Mouse (Mus musculus) limb, embryonic 13.5 days (tissue): ENCODE results near the gene Gng4. TPM values are rescaled to one million over a fixed set of nuclear protein-coding genes. Genes with fewer than 3 reads are reported as not detected.
"Not testable (repeated sequence)": the region's sequence is repeated elsewhere in the genome, so short reads cannot be mapped to it uniquely, and the experiment has no call there.

ENCODE experiments used
- ATAC-seq: fragments of 200-750 bp; cut with Nextera tagmentation; 2 replicates; pipeline ENCODE4 v1.8.0; 2017; ENCODE audit warnings: low read depth, moderate number of reproducible peaks, moderate TSS enrichment; ENCODE audit not compliant: low FRiP score
- H3K27ac ChIP-seq: fragments of 300-500 bp; sonication (generic); 2 replicates; pipeline ENCODE4 v1.5.1; 2015; ENCODE audit warnings: inconsistent platforms, mild to moderate bottlenecking, moderate library complexity
- H3K27me3 ChIP-seq: fragments of 300-500 bp; sonication (generic); 2 replicates; pipeline ENCODE4 v1.6.1; 2015; ENCODE audit warnings: mild to moderate bottlenecking, inconsistent platforms
- H3K36me3 ChIP-seq: fragments of 300-500 bp; sonication (generic); 2 replicates; pipeline ENCODE4 v1.6.1; 2015; ENCODE audit warnings: inconsistent platforms, mild to moderate bottlenecking, moderate library complexity
- H3K4me1 ChIP-seq: fragments of 300-500 bp; sonication (generic); 2 replicates; pipeline ENCODE4 v1.6.1; 2015; ENCODE audit warnings: inconsistent platforms
- H3K4me2 ChIP-seq: fragments of 300-500 bp; sonication (generic); replicated peaks from 2 replicates; pipeline ENCODE4 v1.6.1; 2015; ENCODE audit warnings: inconsistent platforms, mild to moderate bottlenecking, moderate library complexity
- H3K4me3 ChIP-seq: fragments of 300-500 bp; sonication (generic); 2 replicates; pipeline ENCODE4 v1.5.1; 2015; ENCODE audit warnings: moderate library complexity, mild to moderate bottlenecking, inconsistent platforms
- H3K9ac ChIP-seq: fragments of 300-500 bp; sonication (generic); 2 replicates; pipeline ENCODE4 v1.6.1; 2015; ENCODE audit warnings: mild to moderate bottlenecking, inconsistent platforms
- H3K9me3 ChIP-seq: fragments of 300-500 bp; sonication (generic); 2 replicates; pipeline ENCODE4 v1.6.1; 2016; ENCODE audit warnings: inconsistent platforms
- WGBS: fragments of 180-500 bp; shearing (Covaris S2); methylation state at CpG from one replicate; pipeline ENCODE4 v1.1.7; 2015; 5-methylcytosine and 5-hydroxymethylcytosine counted together
- polyA plus RNA-seq: library from polyadenylated mRNA; unstranded; fragments of >200 nt; fragmentation: Nextera tagmentation; extraction: Ambion mirVana; gene quantifications from 2 replicates; pipeline ENCODE4 v1.2.1, GENCODE M21; 2015

Gng4 gene
- polyA plus RNA-seq, 1 experiment from 2014 or later: 4.5 TPM

- Histone ChIP-seq H3K4me2 (peak overlapping the region; percentile 96), H3K9ac (peak overlapping the region; percentile 62; the same call in 1 of the 2 replicates), H3K27ac (no peak overlapping the region), H3K4me1 (peaks cover 33% of the 10 kb centered on the region), H3K4me3 (peak overlapping the region; percentile 63), H3K9me3 (no peaks in the 10 kb centered on the region), H3K36me3 (no peaks in the 10 kb centered on the region), H3K27me3 (peaks cover 64% of the 10 kb centered on the region)
- under 1% methylated on average over 30 of the region's 30 CpGs for WGBS
- ATAC-seq: peak; percentile 38; the same call in 1 of the 2 replicates
Measured at GRCm38 (mm10) chr13:13784981-13785783, 1.3 kb downstream of the Gng4 start.

- H3K4me3 ChIP-seq: no peak overlapping the region
- WGBS: 80% methylated on average over 6 of the region's 6 CpGs
- no peak overlapping the region for H3K4me2 ChIP-seq
- H3K27ac ChIP-seq: no peak overlapping the region
- H3K4me1 ChIP-seq: peaks cover 29% of the 10 kb centered on the region
- no peaks in the 10 kb centered on the region for H3K36me3 ChIP-seq
- ATAC-seq: no peak
- no peak overlapping the region for H3K9ac ChIP-seq
- no peaks in the 10 kb centered on the region for H3K9me3 ChIP-seq
- H3K27me3 ChIP-seq: peaks cover 60% of the 10 kb centered on the region
Measured at GRCm38 (mm10) chr13:13786971-13787370, 3.1 kb downstream of the Gng4 start.

GRCm38 (mm10) chr13:13788070-13788469, 4.2 kb downstream of the Gng4 start:
- no peak overlapping the region for H3K4me3 ChIP-seq
- no peak overlapping the region for H3K27ac ChIP-seq
- H3K36me3 ChIP-seq: no peaks in the 10 kb centered on the region
- ATAC-seq: no peak
- peaks cover 29% of the 10 kb centered on the region for H3K4me1 ChIP-seq
- peaks cover 52% of the 10 kb centered on the region for H3K27me3 ChIP-seq
- no peaks in the 10 kb centered on the region for H3K9me3 ChIP-seq
- 87% methylated on average over 4 of the region's 4 CpGs for WGBS
- H3K4me2 ChIP-seq: no peak overlapping the region
- no peak overlapping the region for H3K9ac ChIP-seq

GRCm38 (mm10) chr13:13791981-13792380, 8.1 kb downstream of the Gng4 start:
- H3K4me2 ChIP-seq: no peak overlapping the region
- H3K4me3 ChIP-seq: no peak overlapping the region
- no peaks in the 10 kb centered on the region for H3K36me3 ChIP-seq
- no peak overlapping the region for H3K27ac ChIP-seq
- peaks cover 14% of the 10 kb centered on the region for H3K27me3 ChIP-seq
- H3K4me1 ChIP-seq: no peaks in the 10 kb centered on the region
- 97% methylated on average over 3 of the region's 3 CpGs for WGBS
- no peaks in the 10 kb centered on the region for H3K9me3 ChIP-seq
- H3K9ac ChIP-seq: no peak overlapping the region
- no peak for ATAC-seq

GRCm38 (mm10) chr13:13795166-13795832, 11.4 kb downstream of the Gng4 start:
- WGBS: 38% methylated on average over 5 of the region's 5 CpGs
- H3K4me3 ChIP-seq: no peak overlapping the region
- no peaks in the 10 kb centered on the region for H3K36me3 ChIP-seq
- no peak overlapping the region for H3K4me2 ChIP-seq
- no peak overlapping the region for H3K27ac ChIP-seq
- H3K9me3 ChIP-seq: no peaks in the 10 kb centered on the region
- no peaks in the 10 kb centered on the region for H3K4me1 ChIP-seq
- no peak for ATAC-seq
- H3K27me3 ChIP-seq: 0 out of 2 replicates have a peak, but pooled peaks cover 5% of the 10 kb centered on the region
- H3K9ac ChIP-seq: no peak overlapping the region

GRCm38 (mm10) chr13:13796082-13796481, 12.2 kb downstream of the Gng4 start:
- no peaks in the 10 kb centered on the region for H3K36me3 ChIP-seq
- no peak overlapping the region for H3K4me3 ChIP-seq
- no peak overlapping the region for H3K9ac ChIP-seq
- H3K27me3 ChIP-seq: 0 out of 2 replicates have a peak, but pooled peaks cover 3% of the 10 kb centered on the region
- no peaks in the 10 kb centered on the region for H3K4me1 ChIP-seq
- ATAC-seq: no peak
- WGBS: 87% methylated on average over 1 of the region's 1 CpGs
- H3K27ac ChIP-seq: no peak overlapping the region
- H3K4me2 ChIP-seq: no peak overlapping the region
- H3K9me3 ChIP-seq: no peaks in the 10 kb centered on the region

GRCm38 (mm10) chr13:13797816-13798215, 14.0 kb downstream of the Gng4 start:
- not testable (repeated sequence) for H3K4me1 ChIP-seq, ATAC-seq, H3K4me3 ChIP-seq, H3K27me3 ChIP-seq, H3K4me2 ChIP-seq, H3K36me3 ChIP-seq, H3K9ac ChIP-seq, H3K9me3 ChIP-seq, H3K27ac ChIP-seq
- WGBS: 85% methylated on average over 12 of the region's 12 CpGs

GRCm38 (mm10) chr13:13798775-13799174, 14.9 kb downstream of the Gng4 start:
- Histone ChIP-seq H3K4me3 (no peak overlapping the region), H3K9ac (no peak overlapping the region), H3K36me3 (no peaks in the 10 kb centered on the region), H3K4me1 (no peaks in the 10 kb centered on the region), H3K4me2 (no peak overlapping the region), H3K9me3 (no peaks in the 10 kb centered on the region), H3K27ac (no peak overlapping the region), H3K27me3 (no peaks in the 10 kb centered on the region)
- WGBS: 83% methylated on average over 8 of the region's 8 CpGs
- no peak for ATAC-seq

- ATAC-seq: peak; percentile 82
- Histone ChIP-seq H3K4me3 (no peak overlapping the region), H3K4me2 (no peak overlapping the region), H3K9me3 (0 out of 2 replicates have a peak, but pooled peaks cover under 1% of the 10 kb centered on the region), H3K27ac (no peak overlapping the region), H3K9ac (peak overlapping the region; percentile 21; the same call in 1 of the 2 replicates), H3K4me1 (peaks cover 8% of the 10 kb centered on the region; the same call in 1 of the 2 replicates), H3K36me3 (no peaks in the 10 kb centered on the region), H3K27me3 (no peaks in the 10 kb centered on the region)
- 20% methylated on average over 11 of the region's 11 CpGs for WGBS
Measured at GRCm38 (mm10) chr13:13808337-13809132, 24.7 kb downstream of the Gng4 start.

GRCm38 (mm10) chr13:13810885-13811284, 27.0 kb downstream of the Gng4 start:
- no peak overlapping the region for H3K4me2 ChIP-seq
- H3K9me3 ChIP-seq: 0 out of 2 replicates have a peak, but pooled peaks cover 3% of the 10 kb centered on the region
- peaks cover 8% of the 10 kb centered on the region; the same call in 1 of the 2 replicates for H3K4me1 ChIP-seq
- H3K36me3 ChIP-seq: no peaks in the 10 kb centered on the region
- WGBS: 83% methylated on average over 7 of the region's 7 CpGs
- ATAC-seq: no peak
- no peak overlapping the region for H3K9ac ChIP-seq
- no peak overlapping the region for H3K27ac ChIP-seq
- H3K4me3 ChIP-seq: no peak overlapping the region
- H3K27me3 ChIP-seq: no peaks in the 10 kb centered on the region

GRCm38 (mm10) chr13:13818696-13819095, 34.8 kb downstream of the Gng4 start:
- 84% methylated on average over 3 of the region's 3 CpGs for WGBS
- 0 out of 2 replicates have a peak, but pooled peaks cover under 1% of the 10 kb centered on the region for H3K9me3 ChIP-seq
- H3K9ac ChIP-seq: no peak overlapping the region
- no peaks in the 10 kb centered on the region for H3K4me1 ChIP-seq
- no peak overlapping the region for H3K27ac ChIP-seq
- H3K4me3 ChIP-seq: no peak overlapping the region
- H3K27me3 ChIP-seq: no peaks in the 10 kb centered on the region
- ATAC-seq: no peak
- H3K36me3 ChIP-seq: no peaks in the 10 kb centered on the region
- no peak overlapping the region for H3K4me2 ChIP-seq
